Mouse (Mus musculus) cerebellum, postnatal 4 days (tissue): ENCODE results near the gene Dnajc10.

Source experiments
- DNase-seq, 2 experiments: peaks; one replicate each; pipeline ENCODE4 v3.0.0; 2022; ENCODE audit warnings: low spot score in 2 of 2, mixed read lengths in 1 of 2

Dnajc10 gene

GRCm38 (mm10) chr2:80340537-80340936, 25.3 kb downstream of the Dnajc10 start:
- no peak for DNase-seq

- DNase-seq: no peak
Measured at GRCm38 (mm10) chr2:80354531-80354930, 39.3 kb downstream of the Dnajc10 start.

GRCm38 (mm10) chr2:80356656-80357231, 41.5 kb downstream of the Dnajc10 start:
- DNase-seq: no peak

GRCm38 (mm10) chr2:80371458-80371857, 56.2 kb downstream of the Dnajc10 start:
- no peak for DNase-seq

GRCm38 (mm10) chr2:80374892-80375291, 59.6 kb downstream of the Dnajc10 start:
- no peak for DNase-seq

- DNase-seq: no peak
Measured at GRCm38 (mm10) chr2:80379848-80380247, 64.6 kb downstream of the Dnajc10 start.

GRCm38 (mm10) chr2:80384447-80384846, 69.2 kb downstream of the Dnajc10 start:
- DNase-seq: no peak

- DNase-seq: no peak
Measured at GRCm38 (mm10) chr2:80386255-80386654, 71.0 kb downstream of the Dnajc10 start.

- no peak for DNase-seq
Measured at GRCm38 (mm10) chr2:80387668-80388067, 72.4 kb downstream of the Dnajc10 start.

- no peak for DNase-seq
Measured at GRCm38 (mm10) chr2:80388341-80388740, 73.1 kb downstream of the Dnajc10 start.

GRCm38 (mm10) chr2:80396057-80396456, 80.8 kb downstream of the Dnajc10 start:
- no peak for DNase-seq

GRCm38 (mm10) chr2:80396864-80397263, 81.6 kb downstream of the Dnajc10 start:
- no peak for DNase-seq

GRCm38 (mm10) chr2:80398595-80399099, 83.4 kb downstream of the Dnajc10 start:
- no peak for DNase-seq
